Mouse (Mus musculus): Measurements from ENCODE around the gene Aplnr.

Aplnr gene

DNA sequence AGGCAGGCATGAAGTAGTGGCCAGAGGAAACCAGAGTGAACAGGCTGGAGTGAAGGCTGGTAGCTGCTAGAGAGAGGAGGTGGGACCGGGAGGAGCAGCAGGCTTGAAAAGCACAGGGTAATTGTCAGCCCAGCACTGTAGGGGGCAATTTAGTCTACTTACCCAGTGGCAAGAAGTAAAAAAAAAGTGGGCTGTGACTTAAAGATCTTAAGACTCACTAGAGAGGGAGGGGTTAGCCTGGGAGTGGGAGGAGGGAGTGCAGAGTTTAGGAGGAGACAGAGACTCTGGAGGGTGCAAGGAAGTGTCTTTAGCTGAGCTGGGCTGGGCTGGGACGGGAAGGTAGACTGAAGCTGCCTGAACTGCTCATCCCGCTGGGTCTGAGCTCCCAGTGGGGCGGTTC, at the start of gene Aplnr:
Gene Aplnr, plus strand, starts transcription at position 137 of the 400 bp plus-strand sequence.
- DNase-seq = peak; percentile 98

DNA sequence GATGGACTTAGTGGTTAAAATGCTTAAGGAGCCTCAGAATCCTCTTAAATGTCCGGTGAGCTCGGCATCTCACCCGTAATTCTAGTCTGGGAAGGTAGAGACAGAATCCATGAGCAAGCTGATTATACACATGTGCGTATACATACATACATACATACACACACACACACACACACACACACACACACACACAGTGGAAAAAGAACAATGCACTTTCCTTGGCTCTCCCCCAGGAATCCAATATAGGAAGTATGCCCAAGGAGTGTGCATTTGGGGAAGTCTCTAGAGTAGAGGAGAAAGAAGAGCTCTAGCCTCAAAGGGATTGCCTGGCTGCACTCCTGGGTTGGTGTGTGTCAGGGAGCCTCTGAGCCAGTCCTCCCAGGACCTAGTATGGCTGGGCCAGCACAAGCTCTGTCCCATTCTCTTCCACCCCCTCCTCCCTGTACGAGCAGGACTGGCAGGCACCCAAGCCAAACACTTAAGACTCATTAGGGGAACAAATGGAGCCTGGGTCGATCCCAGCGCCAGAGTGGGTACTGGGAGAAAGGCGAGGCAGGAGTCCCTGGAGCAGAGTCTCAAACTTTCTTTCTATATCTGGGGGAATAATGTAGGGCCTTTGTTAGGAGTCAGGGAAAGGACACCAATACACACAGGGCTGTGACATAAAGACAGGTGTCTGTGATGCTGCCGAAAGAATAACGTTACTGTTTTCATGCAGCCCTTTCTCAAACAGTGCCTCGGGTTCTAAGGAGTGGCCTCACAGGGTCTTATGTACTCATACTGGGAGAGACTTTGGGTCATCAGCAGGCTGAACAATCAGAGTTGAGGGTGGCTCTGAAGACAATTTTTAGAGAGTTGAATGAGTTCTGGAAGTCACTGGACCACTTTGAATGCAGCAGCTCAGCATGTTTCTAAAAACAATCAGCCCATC, 47.0 kb upstream of the Aplnr start:
- DNase-seq = peak; percentile 96

DNA sequence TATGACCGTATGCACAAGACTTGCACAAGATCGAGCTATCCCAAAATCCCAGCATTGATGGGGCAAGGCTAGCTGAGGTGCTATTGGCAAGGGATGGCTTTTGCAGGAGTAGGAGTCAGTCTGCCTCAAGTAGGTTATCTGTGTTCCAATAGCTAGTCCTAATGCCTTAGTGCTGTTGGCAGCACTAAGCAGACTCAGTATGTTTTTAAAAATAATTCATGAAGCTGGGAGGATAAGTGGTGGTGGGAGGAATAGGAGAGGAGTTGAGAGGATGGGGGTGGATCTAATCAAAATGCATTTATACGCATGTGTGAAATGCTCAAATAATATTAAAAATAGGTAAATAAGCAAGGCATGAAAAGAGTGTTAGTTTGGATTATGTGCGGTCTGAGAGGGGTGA, 44.7 kb upstream of the Aplnr start:
- DNase-seq = peak; percentile 49

DNA sequence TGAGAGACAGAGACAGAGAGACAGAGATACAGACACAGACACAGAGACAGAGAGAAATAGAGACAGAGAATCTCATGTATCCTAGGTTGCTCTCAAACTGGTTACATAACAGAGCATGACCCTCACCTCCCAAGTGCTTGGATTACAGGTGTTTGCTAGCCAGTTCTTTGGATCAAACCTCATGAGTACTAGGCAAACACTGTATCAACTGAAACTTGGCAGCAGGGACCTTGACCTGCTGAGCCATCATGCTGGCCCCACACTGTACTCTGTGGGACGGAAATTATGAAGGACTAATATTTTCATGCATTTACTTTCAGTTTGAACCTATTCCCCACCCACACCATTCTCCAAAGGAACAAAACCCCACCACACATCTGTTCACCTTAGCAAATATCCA, 42.6 kb upstream of the Aplnr start:
- DNase-seq = peak; percentile 54

DNA sequence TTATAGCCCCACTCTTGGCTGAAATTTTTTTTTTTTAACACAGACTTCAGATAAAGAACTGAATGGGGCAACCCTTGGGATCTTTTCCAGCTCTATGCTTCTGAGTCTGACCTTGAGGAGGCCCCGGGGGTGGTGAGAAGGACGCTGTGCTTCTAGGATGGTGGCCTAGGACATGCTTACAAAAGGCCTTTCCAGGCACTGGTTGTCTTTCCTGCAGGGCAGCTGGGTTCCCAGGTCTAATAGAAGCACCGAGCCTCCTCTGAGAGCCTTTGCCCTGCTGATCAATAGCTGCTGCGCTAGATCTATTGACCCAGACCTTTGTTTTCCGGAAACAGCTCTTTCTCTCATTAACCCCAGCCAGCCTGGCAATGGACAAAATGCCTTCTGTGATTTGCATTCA, 40.1 kb upstream of the Aplnr start:
- peak; percentile 78 for DNase-seq

DNA sequence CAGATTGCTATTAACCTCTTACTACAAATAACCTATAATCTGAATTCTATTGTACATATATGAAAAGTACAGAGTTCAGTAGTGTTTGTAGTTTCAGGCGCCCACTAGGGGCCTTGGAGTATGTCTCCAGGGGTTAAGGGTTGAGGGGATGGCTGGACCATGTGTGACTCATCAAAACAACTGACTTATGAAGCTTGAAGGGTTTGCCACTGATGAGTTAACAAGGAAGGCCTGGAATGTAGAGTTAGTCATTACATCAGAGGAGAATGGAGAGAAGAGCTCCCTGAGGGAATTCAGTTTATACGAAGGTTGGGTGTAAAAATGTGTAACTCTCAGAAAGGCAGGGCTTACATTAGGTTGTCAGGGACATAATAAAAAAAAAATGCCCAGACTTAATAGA, 38.0 kb upstream of the Aplnr start:
- peak; percentile 75 for DNase-seq

DNA sequence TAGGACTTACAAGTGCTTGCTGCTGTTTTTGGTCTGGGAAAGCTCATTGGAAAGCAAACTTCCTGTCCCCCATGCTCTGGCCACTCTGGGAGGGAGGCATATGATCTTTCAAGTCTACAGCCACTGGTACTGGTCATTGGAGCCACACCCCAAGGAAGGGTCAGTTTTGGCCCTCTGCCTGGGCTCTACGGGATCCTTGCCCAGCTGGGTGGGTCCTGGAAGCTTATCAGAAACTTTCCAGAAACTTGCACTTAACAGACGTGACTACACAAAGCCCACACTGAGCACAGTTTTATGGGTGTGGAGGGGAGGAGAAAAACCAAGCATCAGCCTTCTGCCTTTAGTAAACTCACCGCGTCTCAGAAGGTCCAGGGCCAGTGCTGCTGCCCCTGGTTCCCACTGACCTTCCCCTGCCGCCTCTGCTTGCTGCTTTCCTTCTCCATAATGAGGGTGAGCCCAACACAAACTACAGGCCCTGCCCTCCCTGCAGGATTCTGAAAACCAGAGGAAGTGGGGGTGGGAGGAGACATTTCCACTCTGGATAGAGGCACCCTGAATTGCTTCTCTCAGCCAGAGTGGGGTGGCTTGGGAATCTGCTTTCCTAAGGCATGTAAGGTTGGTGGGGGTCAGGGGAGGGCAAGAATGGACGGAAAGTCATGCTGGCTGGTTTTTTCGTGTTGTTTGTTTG, 37.1 kb upstream of the Aplnr start:
- peak; percentile 99 for DNase-seq

DNA sequence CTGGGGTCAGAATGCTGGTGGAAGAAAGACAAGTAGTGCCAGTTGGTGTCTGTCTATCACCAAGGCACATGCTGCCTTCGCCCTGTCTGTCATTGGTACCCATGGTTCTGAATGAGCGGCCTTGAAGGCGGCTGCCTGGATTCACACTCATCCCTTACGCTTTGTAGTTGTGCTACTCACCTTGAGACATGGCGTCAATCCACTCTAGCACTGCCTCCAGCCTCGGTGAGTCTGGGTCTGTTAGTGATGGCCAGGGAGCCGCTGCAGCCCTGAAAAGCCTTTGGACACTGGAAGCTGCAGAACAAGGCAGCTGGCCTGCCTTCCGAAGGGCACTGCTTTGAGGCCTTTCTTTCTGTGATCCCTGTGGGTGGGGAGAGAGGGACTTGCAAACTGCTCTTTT, 32.8 kb upstream of the Aplnr start:
- peak; percentile 59 for DNase-seq

DNA sequence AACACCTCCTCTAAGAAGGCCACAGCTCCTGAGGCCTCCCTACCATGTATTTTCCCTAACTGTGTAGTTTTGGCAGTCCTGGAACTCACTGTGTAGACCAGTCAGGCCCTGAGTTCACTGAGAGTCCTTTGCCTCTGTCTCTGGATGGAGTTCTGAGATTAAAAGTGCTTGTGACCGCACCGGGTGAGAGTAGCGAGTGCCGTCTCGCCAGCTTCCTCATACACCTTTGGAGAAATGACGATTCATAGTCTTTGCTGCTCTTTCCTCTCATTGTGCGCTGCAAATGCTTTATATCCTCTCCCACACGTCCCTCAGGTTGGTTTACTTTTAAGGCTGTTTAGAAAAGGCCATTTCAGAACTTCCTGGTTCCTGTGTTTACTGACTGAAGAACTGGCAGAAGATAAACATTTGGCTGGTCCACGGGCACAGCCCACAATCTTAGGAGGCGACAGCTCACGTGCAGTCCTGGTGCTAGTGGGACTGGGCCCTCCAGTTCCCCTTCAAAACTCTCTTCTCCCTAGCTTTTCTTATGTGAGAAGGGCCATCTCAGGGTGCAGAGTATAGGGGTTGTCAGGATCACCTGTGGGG, 30.5 kb upstream of the Aplnr start:
- peak; percentile 78 for DNase-seq

DNA sequence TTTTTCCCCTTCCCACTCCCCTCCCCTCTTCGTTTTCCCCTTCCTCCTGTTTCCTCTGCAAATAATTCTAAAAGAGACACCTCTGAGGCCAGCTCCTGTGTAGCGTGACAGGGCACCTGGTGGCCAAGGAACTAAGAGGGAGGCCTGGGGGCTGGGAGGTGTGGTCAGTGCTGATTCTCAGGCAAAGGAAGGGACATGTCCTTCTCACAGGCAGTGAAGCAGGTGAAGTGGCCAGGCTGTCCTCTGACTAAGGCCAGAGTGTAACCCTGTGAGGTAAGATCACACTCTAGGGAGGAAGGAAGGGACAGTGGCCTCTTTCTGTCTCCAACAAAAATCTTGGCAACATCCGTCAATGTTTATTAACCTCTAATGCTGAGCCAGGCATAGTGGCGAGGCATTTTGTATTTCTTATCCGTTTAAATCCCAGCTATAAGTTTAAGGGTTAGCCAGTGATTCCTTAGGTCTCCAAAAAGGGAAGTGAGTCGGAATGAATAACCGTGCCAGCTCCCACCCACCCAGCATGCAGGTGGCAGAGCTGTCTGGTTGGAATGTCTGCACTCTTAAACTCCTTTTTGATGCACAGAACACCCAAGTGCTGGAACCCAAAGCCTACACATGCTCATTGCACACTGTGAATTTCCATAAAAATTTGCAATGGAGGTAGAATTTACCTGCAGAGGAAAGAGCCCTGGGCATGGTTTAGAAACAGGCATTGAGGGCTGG, 29.8 kb upstream of the Aplnr start:
- peak; percentile 82 for DNase-seq

DNA sequence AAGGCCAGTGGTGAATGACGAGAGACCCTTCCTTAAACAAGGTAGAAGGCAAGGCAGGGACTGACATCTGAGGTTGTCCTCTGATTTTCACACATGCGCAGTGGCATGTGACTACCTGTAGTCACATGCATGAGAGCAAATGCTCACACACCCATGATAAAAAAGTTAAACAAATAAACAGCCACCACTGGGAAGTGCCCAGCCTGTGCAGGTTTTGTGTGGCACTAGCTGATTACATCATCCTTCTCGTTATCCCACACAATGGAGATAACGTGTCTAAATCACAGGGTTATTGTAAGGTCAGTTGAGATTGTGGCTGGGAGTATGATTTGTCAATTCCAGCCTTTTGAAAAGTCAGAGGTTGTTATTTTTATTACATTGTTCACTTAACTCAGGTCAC, 29.1 kb upstream of the Aplnr start:
- peak; percentile 83 for DNase-seq

DNA sequence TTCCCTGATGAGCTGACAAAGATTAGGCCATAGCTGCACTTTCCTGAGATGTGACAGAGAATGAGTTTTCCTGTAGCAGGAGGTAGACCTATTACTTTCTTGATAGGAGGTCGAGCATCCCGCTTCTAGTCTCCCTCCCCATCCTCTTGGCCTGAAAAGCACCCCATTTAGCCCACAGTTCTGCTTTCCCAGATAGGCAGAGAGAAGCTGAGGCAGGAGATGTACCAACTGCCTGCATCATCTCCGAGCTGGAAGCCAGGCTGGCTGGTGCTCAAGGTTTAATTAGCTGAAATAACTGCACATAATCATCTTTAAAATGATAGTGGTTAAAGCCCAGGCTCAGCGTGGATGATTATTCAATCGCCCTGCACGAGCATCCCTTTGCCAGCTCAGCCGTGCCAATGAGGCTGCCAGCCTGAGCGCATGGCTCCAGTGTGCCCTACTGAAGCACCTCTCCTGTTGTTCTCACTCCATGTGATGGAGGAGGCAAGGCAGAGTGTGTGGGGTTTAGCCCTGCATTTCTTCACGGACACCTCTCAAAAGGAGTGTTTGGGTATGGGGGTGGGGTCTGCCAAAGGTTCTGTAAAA, 25.6 kb upstream of the Aplnr start:
- DNase-seq = peak; percentile 69

DNA sequence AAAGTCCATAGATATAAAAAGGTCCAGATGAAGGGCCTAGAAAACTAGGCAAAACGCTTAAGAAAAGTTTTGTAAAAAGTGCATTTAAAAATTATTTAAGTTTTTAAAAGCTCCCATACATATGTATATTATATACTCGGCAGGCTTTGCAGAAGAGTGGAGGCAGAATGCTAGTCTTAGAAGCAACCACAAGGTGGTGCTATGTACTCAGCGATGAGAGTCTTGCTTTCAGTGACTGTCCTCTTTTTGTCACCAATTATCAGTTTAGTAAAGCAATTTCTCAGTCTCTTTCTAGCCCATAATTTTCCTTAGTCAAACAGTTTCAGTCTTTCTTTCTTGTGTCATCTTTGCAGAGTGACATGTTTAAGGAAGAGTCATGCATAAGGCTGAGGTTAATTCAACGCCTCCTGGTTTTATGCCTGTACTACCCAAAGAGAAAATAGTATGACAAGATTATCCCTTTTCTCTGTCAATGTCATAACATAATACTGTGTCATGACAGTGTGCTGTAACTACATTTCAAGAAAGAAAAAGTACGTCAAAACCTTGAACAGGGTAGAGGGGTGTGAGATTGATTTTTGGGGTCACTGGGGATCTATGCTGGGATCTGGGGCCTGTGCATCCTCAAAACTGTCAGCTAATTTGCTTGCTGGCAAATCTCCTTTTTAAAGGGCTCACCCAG, 12.7 kb upstream of the Aplnr start:
- DNase-seq = peak; percentile 84

DNA sequence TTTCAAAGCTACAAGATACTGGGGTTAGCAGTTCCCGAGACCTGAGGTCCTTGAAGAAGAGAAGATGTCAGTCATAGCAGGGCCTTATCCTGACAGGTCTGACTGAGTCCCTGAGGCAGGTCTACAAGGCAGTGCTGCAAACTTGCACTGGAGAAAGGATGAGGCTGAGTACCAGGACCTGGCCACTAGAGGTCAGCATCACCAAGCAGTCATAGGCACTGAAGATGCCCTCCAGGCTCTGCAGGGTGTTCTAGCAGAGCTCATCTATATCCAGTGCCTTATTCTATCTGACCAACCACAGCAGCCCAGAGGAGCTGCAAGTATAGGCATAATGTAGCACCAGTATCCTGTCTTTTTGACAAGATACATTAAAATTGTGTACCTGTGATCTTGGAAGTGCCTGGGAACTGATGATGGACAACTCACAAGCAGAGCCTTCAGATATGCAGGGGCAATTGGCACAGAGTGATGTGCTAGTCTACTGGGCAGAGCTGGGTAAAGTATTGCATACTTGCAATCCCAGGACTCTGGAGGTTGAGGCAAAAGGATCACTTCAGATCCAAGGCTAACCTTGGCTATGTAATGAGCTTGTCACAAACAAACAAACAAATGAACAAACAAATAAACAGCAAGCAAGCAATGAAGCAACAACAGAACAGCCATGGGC, 12.0 kb upstream of the Aplnr start:
- peak; percentile 96 for DNase-seq

DNA sequence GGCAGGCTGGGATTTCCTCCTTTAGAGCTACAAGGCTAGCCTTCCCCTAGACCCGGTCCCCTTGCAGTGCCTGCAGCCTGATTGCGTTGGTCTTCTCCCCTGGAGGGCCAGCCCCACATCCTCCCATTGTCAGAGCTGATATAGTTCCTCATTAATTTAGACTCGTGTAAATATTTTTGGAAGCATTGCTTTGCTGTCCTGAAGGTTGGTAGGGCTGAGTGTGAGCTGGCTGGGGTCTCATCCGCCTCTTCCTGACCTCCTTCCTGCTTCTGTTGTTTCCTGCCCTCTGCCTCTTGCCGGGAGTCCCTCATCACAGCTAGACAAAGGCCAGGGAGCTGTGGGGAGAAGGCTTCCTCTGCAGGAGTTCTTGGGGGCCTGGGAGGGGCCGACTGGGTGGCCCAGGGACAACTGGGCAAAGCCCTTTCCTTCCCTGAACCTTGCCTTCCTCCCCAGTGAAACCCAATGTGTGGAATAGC, 6.5 kb upstream of the Aplnr start:
- peak; percentile 99 for DNase-seq

DNA sequence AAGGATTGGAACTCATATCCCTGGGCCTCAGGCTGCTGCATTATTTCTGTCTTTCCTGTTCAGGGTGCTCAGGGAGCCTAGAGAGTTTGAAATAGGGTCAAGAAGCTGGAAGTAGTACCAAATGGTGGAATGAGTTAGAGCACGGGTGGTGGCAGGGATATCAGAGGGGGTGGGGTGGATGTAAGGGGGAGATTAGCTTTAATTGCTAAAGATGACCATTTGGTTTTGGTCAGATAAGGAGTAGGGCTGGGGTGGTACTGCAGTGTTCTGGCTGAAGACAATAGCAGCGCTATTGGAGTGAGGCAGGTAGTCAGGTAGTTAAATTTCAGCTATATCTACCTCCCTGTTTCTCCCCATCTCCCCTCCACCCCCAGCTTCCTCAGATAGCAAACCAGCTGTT, 4.8 kb upstream of the Aplnr start:
- DNase-seq = peak; percentile 75

DNA sequence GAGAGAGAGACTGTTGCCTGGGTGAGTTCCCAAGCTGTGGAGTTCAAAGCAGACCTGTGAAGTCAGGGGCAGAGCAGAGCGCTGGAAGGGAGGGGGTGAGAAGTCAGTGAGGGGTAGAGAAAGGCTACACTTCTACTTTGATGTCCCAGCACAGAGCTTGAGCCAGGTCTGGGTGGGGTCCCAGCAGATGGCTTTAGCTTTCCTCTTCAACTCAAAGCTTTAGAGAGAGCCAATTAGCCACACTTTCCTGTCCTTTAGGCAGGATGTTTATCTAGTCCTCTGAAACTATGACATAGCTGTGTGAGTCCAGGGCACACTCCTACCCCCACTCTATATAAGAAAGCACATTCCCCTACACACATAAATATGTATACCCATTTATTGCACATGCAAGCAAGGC, 4.3 kb upstream of the Aplnr start:
- DNase-seq = peak; percentile 96

DNA sequence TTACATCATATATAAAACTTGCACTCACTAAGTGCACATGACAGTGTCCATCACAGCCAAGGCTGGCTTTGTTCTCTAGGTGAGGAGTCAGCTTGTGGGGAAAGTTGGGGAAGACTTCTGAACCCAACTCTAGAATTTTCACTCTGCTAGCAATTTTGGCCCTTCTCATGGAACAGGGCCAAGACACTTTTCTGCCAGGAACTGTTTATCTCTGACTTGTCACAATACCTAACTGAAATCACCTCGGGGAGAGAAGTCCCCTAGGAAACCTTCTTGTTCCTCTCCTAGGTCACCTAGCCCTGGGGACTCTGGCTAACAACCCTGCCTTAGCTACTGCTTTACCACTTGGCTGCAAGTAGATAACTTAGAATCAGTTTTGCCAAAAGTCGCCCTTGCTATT, 3.8 kb upstream of the Aplnr start:
- DNase-seq = peak; percentile 89

DNA sequence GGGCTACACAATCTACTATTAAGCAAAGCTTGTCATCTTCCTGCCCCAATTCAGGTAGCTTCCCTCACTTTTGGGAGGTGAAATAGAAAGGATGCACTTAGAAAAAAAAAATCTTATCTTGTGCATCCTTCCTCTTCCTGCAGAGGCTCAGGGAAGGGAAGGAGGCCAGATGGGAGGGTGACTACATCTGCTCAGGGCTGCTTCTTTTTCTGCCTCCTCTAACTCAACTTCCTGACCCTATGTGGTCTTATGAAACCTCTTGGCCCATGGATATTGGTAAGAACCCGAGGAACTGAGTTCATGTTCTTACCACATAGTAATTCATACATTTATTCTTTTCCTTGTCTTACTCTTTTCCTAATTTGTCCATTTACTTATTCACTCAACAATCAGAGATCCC, 926 bp upstream of the Aplnr start:
- peak; percentile 95 for DNase-seq

DNA sequence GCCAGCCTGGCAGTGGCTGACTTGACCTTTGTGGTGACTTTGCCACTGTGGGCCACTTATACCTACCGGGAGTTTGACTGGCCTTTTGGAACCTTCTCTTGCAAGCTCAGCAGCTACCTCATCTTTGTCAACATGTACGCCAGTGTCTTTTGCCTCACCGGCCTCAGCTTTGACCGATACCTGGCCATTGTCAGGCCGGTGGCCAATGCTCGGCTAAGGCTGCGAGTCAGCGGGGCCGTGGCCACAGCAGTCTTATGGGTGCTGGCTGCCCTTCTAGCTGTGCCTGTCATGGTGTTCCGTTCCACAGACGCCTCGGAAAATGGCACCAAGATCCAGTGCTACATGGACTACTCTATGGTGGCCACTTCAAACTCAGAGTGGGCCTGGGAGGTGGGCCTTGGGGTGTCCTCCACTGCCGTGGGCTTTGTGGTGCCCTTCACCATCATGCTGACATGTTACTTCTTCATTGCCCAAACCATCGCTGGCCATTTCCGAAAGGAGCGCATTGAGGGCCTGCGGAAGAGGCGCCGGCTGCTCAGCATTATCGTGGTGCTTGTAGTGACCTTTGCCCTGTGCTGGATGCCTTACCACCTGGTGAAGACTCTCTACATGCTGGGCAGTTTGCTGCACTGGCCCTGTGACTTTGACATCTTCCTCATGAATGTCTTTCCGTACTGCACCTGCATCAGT, 951 bp downstream of the Aplnr start:
- DNase-seq = peak; percentile 88

Measured in heart, adult 11 months (tissue).